Mouse (Mus musculus) midbrain, embryonic 10.5 days (tissue): ENCODE results near the gene Gm20388. TPM values are rescaled to one million over a fixed set of nuclear protein-coding genes. Genes with fewer than 3 reads are reported as not detected.

ENCODE experiments used
- DNase-seq: peaks from one replicate; pipeline ENCODE4 v3.0.0-alpha.2; 2017; ENCODE audit warnings: low spot score
- H3K27ac ChIP-seq: fragments of 300-500 bp; sonication (generic); replicated peaks from 2 replicates; pipeline ENCODE4 v1.5.1; 2016; ENCODE audit warnings: mild to moderate bottlenecking
- H3K27me3 ChIP-seq: fragments of 300-500 bp; sonication (generic); 2 replicates; pipeline ENCODE4 v1.6.1; 2016; ENCODE audit warnings: low read depth, mild to moderate bottlenecking; ENCODE audit not compliant: poor library complexity, severe bottlenecking
- H3K36me3 ChIP-seq: fragments of 300-500 bp; sonication (generic); 2 replicates; pipeline ENCODE4 v1.6.1; 2016; ENCODE audit warnings: mild to moderate bottlenecking, moderate library complexity
- H3K4me1 ChIP-seq: fragments of 300-500 bp; sonication (generic); 2 replicates; pipeline ENCODE4 v1.6.1; 2016
- H3K4me3 ChIP-seq: fragments of 300-500 bp; sonication (generic); 2 replicates; pipeline ENCODE4 v1.5.1; 2016; ENCODE audit warnings: mild to moderate bottlenecking, moderate library complexity
- H3K9me3 ChIP-seq: fragments of 300-500 bp; sonication (generic); replicated peaks from 2 replicates; pipeline ENCODE4 v1.6.1; 2016; ENCODE audit warnings: mild to moderate bottlenecking
- WGBS: fragments of 180-500 bp; shearing (Covaris S2); methylation state at CpG from one replicate; pipeline ENCODE4 v1.1.7; 2016; 5-methylcytosine and 5-hydroxymethylcytosine counted together
- polyA plus RNA-seq: library from polyadenylated mRNA; unstranded; fragments of >200 nt; fragmentation: Nextera tagmentation; extraction: Ambion mirVana; gene quantifications from 2 replicates; pipeline ENCODE4 v1.2.1, GENCODE M21; 2016

The Gm20388 gene
- polyA plus RNA-seq, 1 experiment from 2014 or later = 7.1 TPM

DNA sequence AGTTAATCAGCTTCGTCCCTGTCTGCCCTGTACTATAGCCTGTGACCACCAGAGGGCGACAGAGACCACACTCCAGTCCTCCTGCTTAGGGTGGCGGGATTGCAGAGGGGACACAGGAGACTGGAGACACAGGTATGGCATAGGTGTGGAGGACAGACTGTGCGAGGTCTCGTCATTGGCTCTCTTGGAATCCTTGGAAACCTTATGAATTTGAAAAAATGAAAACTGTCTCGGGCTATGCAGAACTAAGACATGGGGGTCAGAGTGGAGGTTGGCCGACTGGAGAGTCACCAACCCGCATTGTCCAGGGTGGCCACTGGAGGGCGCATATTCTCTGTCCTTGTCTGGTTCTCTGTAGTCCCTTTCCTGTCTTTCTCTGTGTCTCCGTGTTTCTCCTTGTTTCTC is 268.4 kb downstream of the Gm20388 start:
- H3K27me3 ChIP-seq = peaks cover 43% of the 10 kb centered on the region
- H3K4me1 ChIP-seq = peaks cover 67% of the 10 kb centered on the region
- WGBS = 1% methylated on average over 10 of the region's 10 CpGs
- peak; percentile 94 for DNase-seq
- H3K9me3 ChIP-seq = no peaks in the 10 kb centered on the region
- no peaks in the 10 kb centered on the region for H3K36me3 ChIP-seq
- peak overlapping the region; percentile 94 for H3K27ac ChIP-seq
- peak overlapping the region; percentile 51 for H3K4me3 ChIP-seq

DNA sequence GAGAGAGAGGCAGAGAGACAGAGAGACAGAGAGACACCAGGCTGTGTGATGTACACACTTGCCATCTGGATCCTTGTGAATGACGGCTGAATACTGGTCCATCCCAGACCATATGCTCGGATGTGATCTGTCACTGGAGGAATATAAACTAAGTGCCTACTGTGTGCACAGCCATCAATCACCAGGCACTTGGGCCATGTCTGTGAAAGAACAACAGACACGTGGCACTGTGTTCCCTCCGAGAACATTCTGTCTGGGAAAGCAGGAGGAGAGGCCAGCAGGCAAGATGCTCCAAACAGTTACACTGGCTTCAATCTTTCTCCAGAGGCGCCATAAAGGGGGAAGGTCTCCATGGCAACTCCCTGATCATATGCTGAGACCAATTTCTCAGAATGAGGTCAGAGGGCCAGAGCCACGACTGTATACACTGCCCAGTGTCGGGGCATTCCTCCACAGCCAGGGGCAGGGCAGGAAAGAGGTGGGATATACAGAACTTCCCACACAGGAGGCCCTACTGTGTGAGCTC is 269.9 kb downstream of the Gm20388 start:
- WGBS = 71% methylated on average over 7 of the region's 7 CpGs
- peaks cover 67% of the 10 kb centered on the region for H3K4me1 ChIP-seq
- H3K27me3 ChIP-seq = peaks cover 39% of the 10 kb centered on the region
- no peaks in the 10 kb centered on the region for H3K9me3 ChIP-seq
- H3K36me3 ChIP-seq = no peaks in the 10 kb centered on the region
- H3K4me3 ChIP-seq = no peak overlapping the region
- DNase-seq = no peak
- H3K27ac ChIP-seq = peak overlapping the region; percentile 23; the same call in 1 of the 2 replicates

DNA sequence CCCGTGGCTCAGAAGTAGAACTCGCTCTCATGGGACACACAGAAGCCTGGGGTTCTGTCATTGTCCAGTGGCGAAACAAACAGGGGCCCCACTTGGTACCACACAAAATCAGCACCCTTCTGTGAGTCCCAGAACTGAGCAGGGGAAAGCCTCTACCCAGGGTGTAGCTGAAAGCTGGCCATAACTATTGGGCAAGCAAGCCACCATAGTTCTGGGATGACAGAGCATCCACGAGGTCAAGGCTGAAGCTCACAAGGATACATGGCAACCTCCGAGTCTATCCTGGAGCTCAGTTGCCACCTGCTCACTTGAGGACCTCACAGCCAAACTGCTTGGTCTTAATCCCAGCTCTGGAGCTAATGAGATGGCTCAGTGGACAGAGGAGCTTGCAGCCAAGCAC is 270.6 kb downstream of the Gm20388 start:
- Histone ChIP-seq H3K4me1 (peaks cover 67% of the 10 kb centered on the region), H3K27me3 (peaks cover 31% of the 10 kb centered on the region), H3K9me3 (no peaks in the 10 kb centered on the region), H3K27ac (peak overlapping the region; percentile 23; the same call in 1 of the 2 replicates), H3K4me3 (no peak overlapping the region), H3K36me3 (no peaks in the 10 kb centered on the region)
- no peak for DNase-seq
- 87% methylated on average over 5 of the region's 5 CpGs for WGBS

DNA sequence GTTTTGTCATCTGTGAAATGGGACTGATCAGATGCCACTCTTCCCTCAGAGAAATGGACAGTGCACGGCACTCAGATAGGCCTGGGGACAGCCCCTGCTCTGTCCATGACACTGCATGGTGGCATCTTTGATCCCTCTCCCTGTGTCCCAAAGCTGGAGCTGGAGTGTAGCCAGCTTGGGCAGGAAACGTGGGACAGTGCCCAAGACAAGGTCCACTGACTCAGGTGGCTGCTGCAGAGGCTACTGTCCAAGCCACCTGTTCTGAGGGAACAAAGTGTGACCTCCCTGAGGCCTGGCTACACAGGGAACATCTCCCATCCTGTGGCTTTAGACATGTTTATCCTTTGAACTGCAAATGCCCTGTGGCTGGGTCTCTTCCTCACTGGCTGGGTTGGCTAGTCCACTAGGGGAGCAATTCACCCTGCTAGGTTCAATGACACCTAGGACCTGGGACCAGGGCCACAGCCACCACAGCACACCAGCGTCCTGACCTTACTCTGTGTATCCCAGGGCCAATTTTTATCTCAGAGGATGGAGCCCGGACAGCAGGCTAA is 271.3 kb downstream of the Gm20388 start:
- DNase-seq = no peak
- no peak overlapping the region for H3K4me3 ChIP-seq
- H3K9me3 ChIP-seq = no peaks in the 10 kb centered on the region
- peaks cover 65% of the 10 kb centered on the region for H3K4me1 ChIP-seq
- no peaks in the 10 kb centered on the region for H3K36me3 ChIP-seq
- no peak overlapping the region for H3K27ac ChIP-seq
- WGBS = 74% methylated on average over 4 of the region's 4 CpGs
- H3K27me3 ChIP-seq = peaks cover 25% of the 10 kb centered on the region

DNA sequence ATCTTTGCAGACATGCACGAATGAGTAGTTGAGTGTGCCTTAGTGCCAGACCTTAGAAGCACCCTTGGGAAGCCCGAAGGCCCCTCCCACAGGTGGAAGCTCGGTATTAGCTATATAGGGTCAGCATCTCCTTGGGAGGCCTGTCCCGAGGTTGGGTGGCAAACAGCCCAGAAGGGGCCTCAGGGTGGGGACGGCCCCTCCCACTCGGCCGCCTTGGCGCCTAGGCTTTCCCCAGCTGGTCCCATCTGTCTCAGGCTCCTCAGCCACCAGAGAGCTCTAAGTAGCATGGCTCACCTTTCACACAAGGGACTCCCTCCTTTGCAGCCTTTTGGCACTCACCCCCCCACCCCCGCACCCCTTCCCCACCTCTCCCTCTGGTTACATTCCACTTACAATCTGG is 273.7 kb downstream of the Gm20388 start:
- H3K36me3 ChIP-seq = no peaks in the 10 kb centered on the region
- H3K4me1 ChIP-seq = peaks cover 47% of the 10 kb centered on the region
- H3K27me3 ChIP-seq = peaks cover 13% of the 10 kb centered on the region; the same call in 1 of the 2 replicates
- no peak for DNase-seq
- WGBS = 53% methylated on average over 9 of the region's 9 CpGs
- H3K9me3 ChIP-seq = no peaks in the 10 kb centered on the region
- peak overlapping the region; percentile 76 for H3K27ac ChIP-seq
- H3K4me3 ChIP-seq = no peak overlapping the region

DNA sequence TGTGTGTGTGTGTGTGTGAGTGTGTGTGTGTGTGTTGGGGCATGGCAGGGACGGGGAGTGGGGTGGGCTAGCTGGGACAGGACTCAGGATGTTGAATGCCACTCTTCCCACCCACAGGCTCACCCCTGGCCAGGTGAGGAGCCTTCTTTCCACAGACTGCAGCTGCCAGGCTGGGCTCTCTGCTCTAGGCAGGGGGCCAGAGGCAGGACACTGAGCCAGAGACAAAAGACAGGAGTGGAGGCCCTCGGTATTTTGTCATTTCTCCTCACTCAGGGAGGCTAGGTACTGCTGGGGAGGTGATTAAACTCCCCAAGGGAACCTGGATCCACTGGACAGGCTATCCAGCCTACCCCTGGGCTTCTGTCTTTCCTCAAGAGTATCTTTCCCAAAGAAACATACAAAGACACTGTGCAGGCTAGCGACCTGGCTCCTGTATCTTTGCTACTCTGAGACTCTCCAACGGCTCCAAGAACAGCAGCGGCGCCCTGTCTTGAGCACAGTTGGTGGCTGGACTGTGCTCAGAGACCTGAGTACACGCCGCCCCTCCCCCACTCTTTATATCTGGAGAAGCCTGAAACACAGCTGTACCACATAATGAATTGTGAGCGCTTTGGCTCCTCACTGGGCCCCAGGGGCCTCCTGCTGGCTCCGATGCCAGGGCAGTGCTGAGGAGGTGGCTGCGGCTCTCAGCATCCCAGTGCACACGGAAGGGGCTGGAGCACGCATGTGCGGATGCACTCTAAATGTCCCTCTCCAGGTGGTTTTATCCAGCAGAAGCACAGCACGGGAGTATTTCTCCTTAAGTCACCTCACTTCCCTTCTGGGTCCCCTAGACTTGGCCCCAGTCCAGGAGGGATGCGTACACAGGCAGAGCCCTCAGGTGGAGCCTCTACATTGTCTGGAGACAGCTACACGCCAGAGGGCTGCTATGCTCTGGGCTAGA is 274.5 kb downstream of the Gm20388 start:
- peak overlapping the region; percentile 9; the same call in 1 of the 2 replicates for H3K4me3 ChIP-seq
- WGBS = 45% methylated on average over 16 of the region's 17 CpGs
- H3K9me3 ChIP-seq = no peaks in the 10 kb centered on the region
- DNase-seq = peak; percentile 34
- peak overlapping the region; percentile 76 for H3K27ac ChIP-seq
- H3K36me3 ChIP-seq = no peaks in the 10 kb centered on the region
- H3K4me1 ChIP-seq = peaks cover 48% of the 10 kb centered on the region
- peaks cover 13% of the 10 kb centered on the region; the same call in 1 of the 2 replicates for H3K27me3 ChIP-seq

DNA sequence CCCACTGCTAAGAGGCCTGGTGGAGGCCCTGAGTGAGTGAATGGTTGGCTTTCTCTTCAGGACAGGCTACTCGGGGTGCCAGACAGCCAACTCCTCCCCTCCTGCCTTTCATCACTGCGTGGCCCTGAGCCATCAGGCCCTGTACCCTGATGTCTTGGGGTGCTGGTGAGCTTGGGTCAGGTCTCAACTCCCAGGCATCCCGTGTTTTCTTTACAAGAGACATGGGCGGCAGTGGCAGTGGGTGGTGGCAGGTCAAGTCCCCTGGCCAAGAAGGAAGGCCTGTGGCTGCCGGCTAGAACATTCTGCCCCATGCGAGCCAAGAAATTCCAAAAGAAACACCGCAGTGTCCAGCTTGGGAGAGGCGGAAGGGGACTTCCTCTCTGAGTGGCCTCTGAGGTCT is 275.8 kb downstream of the Gm20388 start:
- Histone ChIP-seq H3K4me3 (no peak overlapping the region), H3K27ac (peak overlapping the region; percentile 76), H3K27me3 (peaks cover 13% of the 10 kb centered on the region; the same call in 1 of the 2 replicates), H3K36me3 (no peaks in the 10 kb centered on the region), H3K9me3 (no peaks in the 10 kb centered on the region), H3K4me1 (peaks cover 55% of the 10 kb centered on the region)
- WGBS = 63% methylated on average over 8 of the region's 8 CpGs
- DNase-seq = no peak

DNA sequence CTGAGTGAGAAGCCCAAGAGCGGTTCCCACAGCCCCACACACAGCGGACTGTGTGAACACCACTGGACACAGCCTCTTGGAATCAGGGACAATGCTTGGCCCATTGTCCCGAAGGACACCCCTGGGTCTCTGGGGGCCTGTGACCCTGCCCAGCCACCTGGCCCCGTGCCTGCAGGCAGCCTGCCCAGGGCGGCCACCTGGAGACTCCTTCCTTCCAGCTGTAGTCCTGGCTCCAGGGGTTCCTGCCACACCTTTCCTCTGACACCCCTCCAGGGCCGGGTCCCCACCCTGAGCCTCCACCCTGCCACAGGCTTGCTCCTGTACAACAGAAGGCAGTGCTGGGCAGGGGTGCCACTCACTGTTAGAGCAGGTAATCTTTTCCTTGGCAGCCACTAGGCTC is 277.9 kb downstream of the Gm20388 start:
- Histone ChIP-seq H3K27ac (peak overlapping the region; percentile 50; the same call in 1 of the 2 replicates), H3K4me1 (peaks cover 58% of the 10 kb centered on the region), H3K36me3 (no peaks in the 10 kb centered on the region), H3K9me3 (peaks cover 8% of the 10 kb centered on the region; the same call in 1 of the 2 replicates), H3K27me3 (peaks cover 13% of the 10 kb centered on the region; the same call in 1 of the 2 replicates), H3K4me3 (no peak overlapping the region)
- WGBS = 82% methylated on average over 6 of the region's 6 CpGs
- no peak for DNase-seq

DNA sequence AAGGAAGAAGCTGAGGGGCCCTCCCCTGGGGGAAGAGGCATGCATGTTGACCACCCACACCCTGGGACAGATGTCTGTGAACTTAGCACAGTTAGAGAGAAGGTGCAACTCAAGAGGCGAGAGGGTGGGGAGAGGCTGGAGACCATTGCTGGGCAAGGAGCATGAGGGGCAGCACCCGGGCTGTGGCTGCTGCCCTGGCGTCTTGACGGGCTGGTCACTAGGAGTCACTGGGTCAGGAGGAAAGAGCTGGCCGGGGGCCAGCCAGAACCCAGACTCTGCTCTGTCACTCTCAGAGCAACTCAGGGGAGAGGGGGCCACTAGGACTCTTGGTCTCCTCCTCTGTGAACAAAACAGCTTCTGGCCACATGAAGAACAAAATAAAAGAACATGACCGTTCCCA is 278.8 kb downstream of the Gm20388 start:
- Histone ChIP-seq H3K36me3 (no peaks in the 10 kb centered on the region), H3K27me3 (peaks cover 7% of the 10 kb centered on the region; the same call in 1 of the 2 replicates), H3K4me3 (no peak overlapping the region), H3K9me3 (peaks cover 8% of the 10 kb centered on the region; the same call in 1 of the 2 replicates), H3K4me1 (peaks cover 53% of the 10 kb centered on the region), H3K27ac (peak overlapping the region; percentile 58)
- DNase-seq = no peak
- 87% methylated on average over 6 of the region's 6 CpGs for WGBS

DNA sequence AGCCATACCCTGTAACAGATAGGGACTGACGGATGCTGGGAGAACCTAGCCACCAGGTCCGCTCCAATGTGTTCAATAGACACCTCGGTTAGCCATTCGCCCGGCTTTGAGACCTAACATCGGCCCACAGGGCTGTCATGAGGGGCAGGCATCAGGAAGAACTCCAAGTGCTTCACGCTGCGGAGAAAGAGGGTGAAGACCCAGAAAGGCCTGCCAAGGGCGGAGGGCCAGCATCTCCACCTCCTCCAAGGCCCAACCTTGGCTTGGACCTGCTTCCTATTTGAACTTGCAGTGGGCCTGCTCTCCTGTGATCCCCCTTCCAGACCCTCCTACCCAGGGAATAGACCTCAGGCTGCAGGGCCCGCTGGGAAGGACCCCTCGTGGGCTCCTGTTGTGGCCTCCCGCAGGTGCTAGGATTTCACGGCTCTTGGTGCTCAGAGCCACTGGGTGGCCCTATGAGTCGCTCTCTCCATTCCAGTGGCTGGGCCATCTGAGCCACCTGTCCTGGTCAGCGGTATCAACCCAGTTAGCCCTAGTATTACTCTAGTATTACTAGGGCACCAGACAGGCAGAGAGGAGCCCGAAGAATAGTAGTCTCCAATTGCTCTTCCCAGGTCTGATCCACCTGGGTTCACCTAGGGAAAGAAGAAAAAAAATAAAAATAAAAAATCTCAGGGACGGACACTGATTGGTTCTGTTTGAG is 279.6 kb downstream of the Gm20388 start:
- H3K36me3 ChIP-seq = no peaks in the 10 kb centered on the region
- DNase-seq = no peak
- peaks cover 8% of the 10 kb centered on the region; the same call in 1 of the 2 replicates for H3K9me3 ChIP-seq
- peak overlapping the region; percentile 42; the same call in 1 of the 2 replicates for H3K27ac ChIP-seq
- H3K4me3 ChIP-seq = no peak overlapping the region
- no peaks in the 10 kb centered on the region for H3K27me3 ChIP-seq
- H3K4me1 ChIP-seq = peaks cover 44% of the 10 kb centered on the region
- 85% methylated on average over 17 of the region's 17 CpGs for WGBS

DNA sequence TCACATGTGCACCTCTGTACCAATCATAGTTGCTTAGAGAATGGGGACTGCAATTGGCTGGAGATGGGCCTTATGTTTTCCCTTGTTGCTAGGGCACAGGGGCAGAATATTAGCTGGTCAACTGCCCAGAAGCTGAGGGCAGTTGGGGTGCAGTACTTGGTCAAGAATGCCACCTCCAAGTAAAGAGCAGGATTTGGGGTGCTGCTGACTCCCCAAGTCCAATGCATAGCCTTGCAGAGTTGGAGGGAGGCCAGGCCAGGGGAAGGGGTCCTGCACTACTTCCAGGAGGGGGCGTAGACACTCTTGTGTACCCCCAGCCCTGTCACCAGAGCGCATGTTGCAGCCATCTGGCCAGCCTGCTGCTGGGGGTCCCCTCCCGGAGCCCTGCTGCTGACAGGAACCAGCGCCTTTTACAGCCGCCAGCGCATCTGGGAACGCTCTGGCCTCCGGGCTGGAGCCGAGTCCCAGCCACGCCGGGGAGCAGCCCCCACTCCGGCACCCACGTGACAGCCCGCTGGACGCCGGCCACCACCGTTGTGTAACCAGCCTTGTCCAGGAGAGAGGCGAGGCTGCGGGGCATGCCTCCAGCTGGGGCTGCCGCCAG is 280.3 kb downstream of the Gm20388 start:
- Histone ChIP-seq H3K36me3 (no peaks in the 10 kb centered on the region), H3K27ac (peak overlapping the region; percentile 77), H3K9me3 (peaks cover 8% of the 10 kb centered on the region; the same call in 1 of the 2 replicates), H3K4me1 (peaks cover 38% of the 10 kb centered on the region), H3K4me3 (peak overlapping the region; percentile 28), H3K27me3 (no peaks in the 10 kb centered on the region)
- DNase-seq = no peak
- 69% methylated on average over 20 of the region's 20 CpGs for WGBS

DNA sequence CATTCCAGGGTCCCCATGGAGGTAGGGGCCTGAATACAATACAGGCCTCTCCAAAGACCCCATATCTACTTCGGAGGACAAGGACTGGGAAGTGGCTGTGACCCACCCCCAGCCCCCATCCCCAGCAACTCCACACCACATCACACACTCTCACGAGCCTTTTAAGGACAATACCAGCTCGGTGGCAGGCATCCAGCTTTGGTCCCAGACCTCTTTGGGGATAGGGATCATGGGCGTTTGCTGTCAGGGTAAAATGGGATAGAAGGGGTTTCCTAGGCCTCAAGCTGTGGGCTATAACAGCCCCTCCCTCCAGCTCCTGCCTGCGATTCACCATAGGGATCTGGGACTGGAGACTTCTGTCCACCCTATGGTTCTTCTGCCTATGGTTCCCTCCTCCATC is 281.0 kb downstream of the Gm20388 start:
- H3K27ac ChIP-seq = peak overlapping the region; percentile 77
- peaks cover 8% of the 10 kb centered on the region; the same call in 1 of the 2 replicates for H3K9me3 ChIP-seq

More for the DNA sequence above, 281.0 kb downstream of the Gm20388 start:
- peaks cover 31% of the 10 kb centered on the region for H3K4me1 ChIP-seq
- H3K36me3 ChIP-seq = no peaks in the 10 kb centered on the region
- 93% methylated on average over 5 of the region's 5 CpGs for WGBS
- DNase-seq = no peak
- no peak overlapping the region for H3K4me3 ChIP-seq
- no peaks in the 10 kb centered on the region for H3K27me3 ChIP-seq
